Mouse (Mus musculus) cerebellum, adult 11-12 months (tissue): ENCODE measurements around the gene 5530401A14Rik.

Source experiments
- DNase-seq: peaks from one replicate; pipeline ENCODE4 v3.0.0; 2022

Gene 5530401A14Rik

DNA sequence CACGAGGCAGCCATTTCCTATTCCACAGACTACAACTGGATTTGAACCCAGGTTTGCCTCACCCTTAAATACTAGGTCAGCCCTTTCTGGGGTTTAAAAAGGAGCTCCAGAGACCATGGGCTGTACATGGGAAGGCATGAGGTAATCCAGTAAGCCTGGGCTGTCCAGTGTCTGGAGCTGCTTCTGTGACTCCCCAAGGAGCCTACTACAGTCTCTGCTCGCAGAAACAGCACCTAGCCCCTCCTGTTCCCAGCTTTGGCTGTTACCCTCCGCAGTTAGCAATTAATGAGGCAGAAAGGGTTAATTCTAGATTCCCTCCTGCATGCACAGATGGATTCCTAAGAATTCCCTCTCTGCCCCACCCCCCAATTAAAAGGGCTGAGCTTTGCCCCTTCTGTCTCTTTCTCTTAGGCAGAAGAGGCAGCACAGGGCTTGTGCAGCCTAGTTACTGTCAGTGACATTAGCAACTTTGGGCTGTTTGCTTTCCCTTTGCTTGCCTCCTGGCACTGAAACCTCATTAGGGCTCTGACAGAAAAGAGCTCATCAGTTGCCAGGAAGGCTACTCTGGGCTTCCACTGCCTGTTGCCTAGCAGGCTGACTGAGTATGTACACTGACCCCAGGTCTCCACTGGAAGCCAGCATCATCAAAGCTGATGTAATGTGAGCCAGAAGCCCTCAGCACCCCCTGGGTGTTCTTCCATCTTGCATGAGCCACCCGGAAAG is at the start of gene 5530401A14Rik:
5530401A14Rik (plus strand) TSS at position 424 of the 723 bp plus-strand sequence.
- DNase-seq: peak; percentile 28

DNA sequence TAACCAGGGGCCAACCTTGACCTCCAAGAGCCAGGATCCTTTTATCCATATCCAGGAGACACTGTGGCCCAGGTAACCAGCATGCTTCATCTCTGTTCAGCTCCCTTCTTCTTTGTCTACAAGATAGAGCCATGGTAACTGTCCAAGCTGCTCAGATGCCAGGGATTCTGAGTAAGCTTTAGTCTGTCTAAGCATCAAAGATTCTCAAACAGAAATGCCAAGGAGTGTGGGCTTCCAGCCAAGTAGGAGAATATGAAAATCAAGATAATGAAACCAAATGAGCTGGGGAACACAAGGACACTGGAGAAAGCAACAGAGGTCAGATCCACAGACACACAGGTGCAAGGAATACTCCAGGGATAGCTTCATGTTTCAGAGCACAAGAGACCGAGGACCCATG is 45.7 kb upstream of the 5530401A14Rik start:
- DNase-seq: no peak

DNA sequence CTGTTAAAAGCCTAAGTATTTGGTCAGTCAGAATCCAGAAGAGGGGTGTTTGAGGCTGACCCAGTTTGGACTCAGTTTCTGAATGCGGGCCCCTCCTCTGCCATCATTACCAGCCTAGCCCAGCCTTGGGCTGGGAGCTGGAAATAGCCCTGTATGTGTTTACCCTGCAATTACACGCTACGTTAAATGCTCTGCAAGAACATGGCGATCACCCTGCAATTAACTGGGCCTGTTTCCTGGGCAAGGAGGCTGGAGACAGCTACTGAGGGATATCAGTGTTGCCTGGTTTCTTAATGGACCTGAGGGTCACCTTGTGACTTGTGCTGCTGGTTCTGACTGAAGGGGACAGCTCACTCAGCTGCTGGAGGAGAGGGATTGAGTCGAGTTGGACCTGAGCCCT is 43.9 kb upstream of the 5530401A14Rik start:
- no peak for DNase-seq

DNA sequence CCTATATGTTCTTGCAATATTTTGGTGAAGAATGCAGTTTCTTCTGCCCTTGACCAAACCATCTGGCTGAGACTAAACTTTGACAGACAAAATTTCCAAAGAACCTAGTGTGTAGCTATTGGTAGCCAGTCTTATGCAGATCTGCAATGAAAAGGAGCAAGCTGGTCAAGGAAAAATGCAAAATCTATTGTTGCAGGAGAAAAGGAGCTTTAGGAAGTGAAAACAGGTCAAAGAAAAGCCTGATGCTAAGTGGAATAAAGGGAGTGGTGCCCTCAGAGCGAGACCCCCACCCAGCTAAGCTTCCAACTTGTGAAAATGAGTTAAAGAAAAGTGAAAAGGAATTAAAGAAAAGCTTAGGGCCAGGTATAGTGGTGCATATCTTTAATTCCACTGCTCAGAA is 28.1 kb upstream of the 5530401A14Rik start:
- DNase-seq: no peak

DNA sequence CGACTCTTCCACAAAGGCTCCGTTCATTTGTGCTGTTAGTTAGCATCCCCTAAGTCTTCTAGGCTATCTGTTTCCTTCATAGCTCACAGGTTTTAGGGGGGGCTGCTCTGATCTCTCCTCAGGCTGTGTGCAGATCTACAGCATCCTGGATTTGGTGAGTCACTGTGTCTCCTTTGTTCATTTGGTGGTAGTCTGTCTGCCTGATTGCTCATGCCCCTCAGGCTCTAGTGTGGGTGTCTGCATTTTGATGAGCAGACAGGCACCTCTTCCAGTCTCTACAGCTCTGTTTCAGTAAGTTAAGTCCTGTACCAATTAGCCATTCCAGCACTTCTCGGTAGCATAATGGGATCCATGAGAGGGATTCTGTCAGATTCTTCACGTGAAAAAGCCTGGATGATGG is 22.0 kb upstream of the 5530401A14Rik start:
- DNase-seq: no peak

DNA sequence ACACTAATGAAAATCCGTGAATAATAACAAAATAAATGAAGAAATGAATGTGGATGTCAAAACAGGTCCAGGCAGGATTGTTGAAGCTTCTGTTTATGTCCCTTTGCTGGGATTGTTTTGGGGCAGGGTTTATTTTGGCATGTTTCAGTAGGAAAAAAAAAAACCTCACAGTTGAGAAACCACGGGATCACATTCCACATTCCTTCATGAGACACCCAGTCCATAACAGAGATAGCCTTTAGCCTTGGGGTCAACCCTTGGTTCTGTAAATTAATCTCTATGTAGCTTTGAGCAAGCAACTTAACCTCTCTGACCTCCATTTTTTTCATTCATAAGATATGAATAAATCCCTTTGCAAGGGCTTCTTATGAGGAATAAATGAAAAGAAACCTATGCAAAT is 19.5 kb upstream of the 5530401A14Rik start:
- no peak for DNase-seq

DNA sequence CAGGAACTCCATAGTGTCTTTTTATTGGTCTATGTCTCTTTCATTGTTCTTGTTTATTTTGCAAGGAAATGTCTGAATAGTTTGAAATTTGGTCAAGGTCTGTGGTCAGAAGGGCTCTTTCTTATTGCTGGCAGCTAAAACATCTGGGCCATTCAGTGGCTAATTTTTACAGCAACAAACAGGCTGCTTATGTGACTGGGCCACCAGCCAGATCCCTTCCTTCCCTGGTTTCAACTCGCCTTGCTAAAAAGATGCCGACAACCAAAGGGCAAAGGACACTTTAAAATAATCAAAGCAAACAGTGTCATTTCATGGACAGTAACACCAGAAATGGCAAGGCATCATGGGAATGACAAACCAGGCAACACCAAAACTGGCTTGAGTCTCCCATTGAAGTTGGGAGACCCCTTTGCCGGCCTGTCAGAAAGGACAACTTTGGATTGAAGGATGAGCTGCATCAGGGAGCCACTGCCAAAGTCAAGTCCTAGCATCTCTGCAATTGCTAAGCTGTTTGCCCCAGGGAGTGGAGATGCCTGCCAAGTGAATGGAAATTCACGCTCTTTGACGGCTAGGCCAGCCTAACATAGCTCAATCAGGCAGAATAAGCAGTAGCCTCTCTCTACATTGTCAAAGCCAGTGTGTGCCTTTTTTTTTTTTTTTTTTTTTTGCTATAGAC is 15.3 kb upstream of the 5530401A14Rik start:
- peak; percentile 7 for DNase-seq

DNA sequence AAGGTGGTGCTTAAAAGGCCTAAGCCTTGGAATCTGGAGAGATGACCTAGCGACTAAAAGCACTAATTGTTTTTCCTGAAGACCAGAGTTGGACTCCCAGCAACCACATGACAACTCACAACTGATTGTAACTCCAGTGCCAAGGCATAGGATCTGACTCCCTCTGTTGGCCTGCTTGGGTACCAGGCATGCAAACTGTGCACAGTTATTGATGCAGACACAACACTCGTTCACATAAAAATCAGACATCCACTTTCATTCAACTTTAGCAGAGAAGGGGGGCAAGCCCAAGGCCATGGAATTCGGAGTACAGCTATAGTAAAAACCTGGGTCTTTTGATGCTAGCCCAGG is 14.8 kb upstream of the 5530401A14Rik start:
- DNase-seq: no peak

DNA sequence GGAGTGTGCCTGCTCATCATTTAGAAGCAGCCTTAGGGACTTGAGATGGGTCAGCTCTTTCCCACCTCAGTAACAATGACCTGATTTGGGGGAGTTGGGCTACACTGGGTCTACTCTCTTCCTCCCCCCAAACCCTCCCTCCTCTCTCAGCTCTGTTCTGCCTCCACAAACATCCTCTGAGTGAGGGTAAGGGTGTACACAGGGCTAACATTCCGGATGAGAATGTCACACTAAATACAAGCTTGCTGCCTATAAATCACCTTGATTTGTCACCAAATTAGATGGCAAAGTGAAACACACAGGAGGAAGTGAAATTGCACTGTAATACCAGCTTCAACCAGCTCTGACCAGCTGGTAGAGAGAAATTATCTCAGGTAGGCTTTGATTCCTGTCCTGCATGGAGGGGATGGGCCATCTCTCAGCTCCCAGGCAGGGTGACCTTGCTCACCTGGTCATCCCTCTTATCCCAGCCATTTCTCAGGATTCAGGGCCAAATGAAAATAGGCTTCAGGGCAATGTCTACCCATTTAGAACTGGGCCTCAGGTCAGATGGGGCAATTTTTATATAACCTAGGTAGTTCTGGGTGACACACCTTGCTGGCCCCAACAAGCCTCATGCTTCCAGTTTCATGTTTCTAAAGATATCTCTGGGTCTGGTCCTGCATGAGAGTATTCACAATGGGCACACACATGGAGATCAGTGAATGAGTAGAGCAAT is 12.5 kb upstream of the 5530401A14Rik start:
- DNase-seq: no peak

DNA sequence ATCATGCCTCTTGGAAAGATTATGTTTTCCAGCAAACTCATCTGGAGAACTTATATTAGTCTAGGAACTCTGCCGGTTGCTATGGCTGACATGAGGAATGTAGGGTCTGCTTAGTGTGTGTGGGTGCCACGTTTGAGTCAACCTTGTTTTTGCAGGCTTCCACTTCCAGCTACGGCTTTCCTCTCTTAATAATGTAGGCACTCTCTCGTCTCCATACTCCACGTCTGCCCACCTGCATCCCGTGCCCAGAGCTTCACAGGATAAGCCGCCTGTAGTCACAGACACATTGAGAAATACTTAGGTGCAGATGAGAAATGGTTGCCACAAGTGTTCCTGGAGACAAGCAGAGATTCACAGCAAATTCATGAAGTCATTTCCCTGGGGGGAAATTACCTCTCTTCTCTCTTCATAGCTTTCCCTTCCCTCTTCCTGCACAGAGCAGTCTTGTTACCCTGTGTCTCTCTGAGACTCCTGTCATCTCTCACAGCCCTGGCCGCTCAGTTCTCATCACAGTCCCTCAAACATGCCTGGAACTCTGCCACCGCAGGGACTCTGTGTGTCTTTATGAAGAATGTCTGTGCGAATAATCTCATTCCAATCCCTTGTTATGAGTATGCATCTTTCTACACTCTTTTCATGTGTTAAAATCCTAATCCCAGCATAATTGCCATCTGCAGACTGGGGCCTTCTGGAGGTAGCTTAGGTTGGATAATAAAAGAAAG is 5.3 kb downstream of the 5530401A14Rik start:
- DNase-seq: no peak

DNA sequence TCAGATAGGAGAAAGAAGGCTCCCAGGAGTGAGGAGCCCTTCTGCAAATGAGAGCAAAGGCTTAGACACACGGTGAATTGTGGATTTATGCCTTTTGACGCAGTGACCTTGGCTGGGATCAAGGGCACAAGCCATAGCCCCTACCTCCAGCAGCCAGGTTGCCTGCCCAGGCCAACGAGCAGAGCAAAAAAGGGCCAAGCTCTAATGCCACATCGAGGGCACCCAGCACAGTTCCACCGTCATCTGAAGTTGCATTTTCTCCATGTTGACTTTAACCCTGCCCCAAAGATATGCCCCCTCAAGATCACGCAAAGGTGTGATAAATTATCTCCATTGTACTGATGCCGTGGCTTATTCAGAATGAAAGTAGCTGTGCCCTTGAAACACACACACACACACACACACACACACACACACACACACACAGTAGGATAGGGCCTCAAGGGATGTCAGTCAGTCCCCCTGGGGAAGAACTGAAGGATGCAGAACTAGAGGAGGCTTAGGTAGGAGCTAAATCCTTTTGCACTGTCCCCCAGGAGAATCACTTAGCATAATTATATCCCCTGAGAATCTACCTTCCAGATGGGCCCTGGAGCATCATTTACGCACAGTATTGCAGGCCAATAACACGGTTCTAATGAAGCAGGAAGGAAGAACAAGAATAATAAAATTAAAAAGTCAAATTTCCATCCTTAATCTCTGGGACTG is 11.2 kb downstream of the 5530401A14Rik start:
- DNase-seq: no peak

DNA sequence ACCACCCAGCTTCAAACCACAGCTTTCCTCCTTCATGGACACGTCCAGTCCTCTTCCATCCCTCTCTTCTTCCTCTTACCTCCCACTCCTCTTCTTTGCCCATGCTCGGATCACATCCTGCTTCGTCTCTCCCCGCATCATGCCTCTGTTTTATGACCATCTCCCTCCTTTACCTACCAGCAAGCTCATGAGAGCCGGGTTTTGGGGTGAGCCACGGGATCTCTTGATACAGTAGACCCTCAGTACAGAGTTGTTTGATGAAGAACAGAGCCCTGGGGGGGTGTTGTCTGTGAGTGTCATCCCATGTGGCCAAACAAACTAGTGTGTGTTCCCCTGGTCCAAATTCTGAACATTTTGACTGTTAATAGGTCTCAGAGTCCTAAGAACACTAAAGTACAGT is 36.0 kb downstream of the 5530401A14Rik start:
- DNase-seq: no peak

DNA sequence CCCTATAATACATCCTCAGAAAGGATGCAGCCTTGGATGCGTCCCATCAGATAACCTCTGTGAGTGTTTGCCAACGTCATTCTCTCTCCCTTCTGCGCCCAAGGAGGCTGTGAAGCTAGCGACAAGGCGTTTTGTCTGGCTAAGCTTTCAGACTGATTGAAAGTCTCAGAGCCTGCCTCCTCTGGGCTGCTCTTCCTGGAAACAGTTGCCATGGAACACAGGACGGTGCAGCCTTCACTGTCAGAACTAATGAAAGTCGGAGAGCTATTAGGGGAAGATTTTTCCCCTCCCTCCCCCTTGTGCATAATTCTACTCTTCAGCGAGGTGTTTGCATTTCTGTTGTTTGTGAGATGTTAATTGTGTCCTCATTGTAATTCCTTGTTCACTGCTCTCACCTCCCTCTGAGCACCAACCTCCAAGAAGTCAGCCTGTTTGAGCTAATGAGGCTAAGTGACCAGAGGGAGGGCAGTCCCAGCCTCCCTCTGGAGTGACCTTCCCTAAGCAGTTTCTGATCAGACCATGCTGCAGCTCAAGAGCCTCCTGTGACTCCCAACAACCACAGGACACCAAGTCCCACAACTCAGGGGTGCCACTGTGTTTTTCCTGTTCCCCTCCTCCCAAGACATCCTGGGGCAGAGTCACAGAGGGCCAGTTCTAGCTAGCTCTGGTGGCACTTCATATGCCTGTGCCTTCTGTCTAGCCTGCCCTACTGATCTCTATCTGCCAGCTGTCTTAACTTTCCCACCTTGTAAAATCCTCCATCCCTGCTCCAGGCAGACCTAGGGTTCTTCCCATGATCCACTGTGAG is 37.3 kb downstream of the 5530401A14Rik start:
- no peak for DNase-seq

DNA sequence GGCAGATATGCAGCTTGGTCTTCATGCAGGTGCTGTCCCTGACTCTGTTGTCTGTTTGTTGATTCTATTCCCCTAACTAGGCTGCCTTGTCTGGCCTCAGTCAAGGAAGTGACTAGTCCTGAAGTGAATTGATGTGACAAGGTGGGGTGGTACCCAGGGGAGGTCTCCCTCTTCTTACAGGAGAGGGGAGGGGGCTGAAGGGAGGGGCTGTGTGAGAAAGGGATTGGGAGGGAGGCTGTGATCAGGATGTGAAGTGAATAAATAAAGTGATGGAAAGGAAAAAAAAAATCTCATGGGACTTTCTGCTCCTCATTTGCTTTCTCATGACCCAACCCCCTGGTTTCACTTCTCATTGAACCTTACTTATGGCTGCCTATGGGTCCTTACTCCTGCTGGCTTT is 41.8 kb downstream of the 5530401A14Rik start:
- DNase-seq: no peak

DNA sequence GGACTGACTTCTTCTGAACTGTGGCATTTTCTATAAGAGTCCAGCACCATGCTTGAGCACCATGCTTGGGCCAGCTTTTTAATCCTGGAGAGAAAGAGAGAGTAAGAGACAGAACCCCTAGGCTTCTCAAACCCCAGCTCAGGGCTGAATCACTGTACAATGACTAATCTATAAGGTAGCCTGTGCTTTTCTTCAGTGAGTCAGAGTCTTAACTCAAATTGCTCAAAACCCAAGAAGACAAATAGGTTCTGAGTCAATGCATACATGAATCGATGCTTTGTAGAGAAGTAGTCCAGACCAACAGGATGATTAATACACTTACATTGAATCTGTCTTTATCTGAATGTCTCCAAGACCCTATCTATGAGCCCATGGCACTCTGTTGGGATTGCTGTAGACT is 48.3 kb downstream of the 5530401A14Rik start:
- no peak for DNase-seq

DNA sequence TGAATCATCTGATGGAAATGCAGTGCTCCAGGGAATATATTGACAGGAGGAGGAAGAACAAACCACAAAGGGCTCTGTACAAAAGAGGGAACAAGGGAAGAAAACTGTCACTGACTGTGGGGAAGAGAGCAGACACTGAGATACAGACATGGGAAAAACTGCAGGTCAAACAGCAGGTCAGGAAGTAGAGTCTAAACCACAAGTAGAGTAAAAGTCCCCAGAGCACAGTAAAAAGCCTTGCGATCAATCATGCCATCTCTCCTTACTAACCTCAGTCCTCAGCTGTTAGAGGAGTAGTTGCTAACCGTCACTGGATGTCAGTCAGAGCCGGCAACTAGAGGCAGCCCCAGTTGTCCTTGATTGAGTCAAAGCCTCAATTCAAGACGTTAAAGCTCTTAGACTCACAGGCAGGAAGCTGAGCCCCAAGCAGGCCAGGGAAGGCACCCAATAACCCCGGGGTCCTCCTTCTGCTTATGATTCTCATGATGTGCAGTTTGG is 49.0 kb downstream of the 5530401A14Rik start:
- no peak for DNase-seq

DNA sequence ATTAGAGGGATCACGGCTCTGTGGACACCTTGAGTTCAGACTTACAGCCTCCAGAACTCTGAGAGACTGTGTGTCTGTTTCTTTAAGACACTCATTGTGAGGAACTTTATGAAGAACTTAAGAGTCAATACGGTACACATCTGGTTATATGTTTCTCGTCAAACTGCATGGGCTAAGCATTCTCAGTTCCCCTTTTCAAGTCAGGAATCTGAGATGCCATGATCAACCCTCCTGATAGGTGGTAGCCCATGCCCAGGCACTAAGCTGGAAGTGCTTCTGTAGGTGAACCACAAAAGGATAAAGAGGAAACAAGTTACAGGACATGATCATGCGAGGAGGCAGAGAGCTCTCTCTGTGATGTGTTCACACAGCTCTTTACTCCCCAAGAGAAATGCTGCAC is 52.6 kb downstream of the 5530401A14Rik start:
- DNase-seq: no peak

DNA sequence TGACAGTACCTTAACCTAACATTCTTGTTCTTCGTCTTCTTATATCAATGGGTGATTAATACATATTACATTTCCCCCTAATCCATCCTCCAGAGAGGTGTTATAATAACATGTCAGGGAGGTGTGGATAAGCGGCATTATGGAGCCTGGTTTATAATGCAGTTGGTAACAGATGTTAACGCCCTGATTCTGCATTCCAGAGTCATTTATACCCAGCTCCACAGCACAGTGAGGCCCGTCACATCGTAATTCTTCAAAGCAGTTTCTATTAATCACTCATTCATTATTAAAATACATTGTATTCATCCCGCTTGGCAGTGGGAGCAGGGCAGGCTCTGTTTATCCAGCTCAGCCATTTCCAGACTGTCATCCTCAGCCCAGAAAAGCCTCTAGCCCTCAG is 55.0 kb downstream of the 5530401A14Rik start:
- no peak for DNase-seq

DNA sequence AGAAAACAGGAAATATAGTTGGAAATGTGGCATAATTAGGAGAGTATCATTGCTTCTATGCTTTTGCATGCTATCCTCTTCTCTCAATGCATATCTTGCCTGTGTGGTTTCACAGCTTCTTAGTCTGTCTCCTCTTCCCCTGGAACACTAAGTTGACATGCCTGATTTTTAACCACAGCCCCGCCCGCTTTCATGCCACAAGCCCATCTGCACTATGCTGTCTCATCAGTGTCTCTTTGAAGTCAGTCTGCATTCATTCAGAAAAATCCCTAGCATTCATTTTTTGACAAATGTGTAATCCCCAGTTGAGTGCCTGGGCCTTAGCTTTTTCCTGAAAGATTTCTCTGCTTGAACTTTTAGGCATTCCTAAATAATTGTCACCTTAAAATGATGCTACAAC is 62.6 kb downstream of the 5530401A14Rik start:
- no peak for DNase-seq

DNA sequence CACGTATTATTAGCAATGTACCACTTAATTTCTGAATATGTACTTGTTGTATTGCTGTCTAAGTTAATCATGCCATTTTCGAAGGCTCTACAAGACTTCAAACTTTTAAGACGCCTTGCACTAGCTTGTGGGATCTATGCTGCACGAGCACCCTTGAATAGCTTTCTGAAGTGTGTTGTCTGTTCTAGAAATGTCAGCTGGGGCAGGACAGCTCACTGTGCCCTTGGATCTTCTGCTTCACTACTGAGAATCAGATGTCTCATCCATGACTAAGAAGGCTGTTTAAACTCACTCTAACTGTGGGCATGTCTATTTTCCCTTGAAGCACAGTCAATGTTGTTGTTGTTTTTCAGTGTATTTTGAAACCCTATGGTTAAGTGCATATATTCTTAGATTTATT is 63.2 kb downstream of the 5530401A14Rik start:
- DNase-seq: no peak

DNA sequence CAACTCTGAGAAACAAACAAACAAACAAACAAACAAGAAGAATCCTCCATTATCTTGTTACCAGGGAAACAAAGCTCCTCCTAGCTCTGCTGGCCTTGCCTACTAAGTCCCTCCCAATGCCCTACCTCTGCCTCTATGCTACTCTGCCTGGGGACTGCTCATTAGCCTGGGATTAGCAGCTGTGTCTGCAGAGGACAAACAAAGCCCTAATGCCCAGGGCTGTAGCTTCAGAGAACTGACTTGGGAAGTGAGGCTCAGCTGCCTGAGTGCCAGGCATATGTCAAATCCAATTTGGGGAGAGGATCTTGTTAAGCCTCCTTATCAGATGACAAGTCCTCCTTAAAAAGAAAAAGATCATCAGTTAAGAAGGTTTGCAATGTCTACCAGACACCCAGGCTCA is 65.9 kb downstream of the 5530401A14Rik start:
- no peak for DNase-seq

DNA sequence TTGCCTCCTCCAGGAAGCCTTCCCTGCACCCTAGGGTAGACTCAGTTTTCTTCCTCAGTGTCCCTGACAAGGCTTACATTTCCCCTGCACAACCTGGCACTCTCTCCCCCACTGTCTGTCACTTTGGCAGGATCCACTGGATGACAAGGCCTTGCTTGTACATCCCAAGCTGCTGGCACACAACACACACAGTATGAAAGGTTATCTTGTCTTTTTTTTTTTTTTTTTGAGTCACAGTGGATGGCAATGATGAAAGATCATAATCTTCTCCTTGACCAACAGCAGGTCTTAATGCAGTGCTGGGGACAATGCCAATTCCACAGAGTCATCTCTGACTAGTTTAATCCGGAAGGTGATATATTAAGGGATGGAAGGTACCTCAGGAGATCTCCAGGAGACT is 77.0 kb downstream of the 5530401A14Rik start:
- no peak for DNase-seq
